Mouse (Mus musculus) neural tube, embryonic 13.5 days (tissue): ENCODE measurements around the gene Actrt2. TPM values are rescaled to one million over a fixed set of nuclear protein-coding genes. Genes with fewer than 3 reads are reported as not detected.
A peak's percentile ranks its signal among the peaks of the same experiment; 100 is the strongest.

Experiments
- ATAC-seq: fragments of 200-750 bp; cut with Nextera tagmentation; 2 replicates; pipeline ENCODE4 v1.8.0; 2017; ENCODE audit warnings: low read depth, mild to moderate bottlenecking, moderate TSS enrichment, moderate library complexity
- H3K27ac ChIP-seq: fragments of 300-500 bp; sonication (generic); replicated peaks from 2 replicates; pipeline ENCODE4 v1.5.1; 2015; ENCODE audit warnings: moderate library complexity, mild to moderate bottlenecking, inconsistent platforms
- H3K27me3 ChIP-seq: fragments of 300-500 bp; sonication (generic); 2 replicates; pipeline ENCODE4 v1.6.1; 2015; ENCODE audit warnings: mild to moderate bottlenecking, inconsistent platforms
- H3K36me3 ChIP-seq: fragments of 300-500 bp; sonication (generic); 2 replicates; pipeline ENCODE4 v1.6.1; 2015; ENCODE audit warnings: mild to moderate bottlenecking, inconsistent platforms
- H3K4me1 ChIP-seq: fragments of 300-500 bp; sonication (generic); replicated peaks from 2 replicates; pipeline ENCODE4 v1.6.1; 2015; ENCODE audit warnings: inconsistent platforms
- H3K4me2 ChIP-seq: fragments of 300-500 bp; sonication (generic); 2 replicates; pipeline ENCODE4 v1.6.1; 2015; ENCODE audit warnings: inconsistent platforms, mild to moderate bottlenecking, moderate library complexity
- H3K4me3 ChIP-seq: fragments of 300-500 bp; sonication (generic); 2 replicates; pipeline ENCODE4 v1.5.1; 2015; ENCODE audit warnings: mild to moderate bottlenecking, inconsistent platforms
- H3K9ac ChIP-seq: fragments of 300-500 bp; sonication (generic); 2 replicates; pipeline ENCODE4 v1.6.1; 2015; ENCODE audit warnings: moderate library complexity, mild to moderate bottlenecking, inconsistent platforms
- H3K9me3 ChIP-seq: fragments of 300-500 bp; sonication (generic); 2 replicates; pipeline ENCODE4 v1.6.1; 2016; ENCODE audit warnings: inconsistent platforms
- WGBS: fragments of 180-500 bp; shearing (Covaris S2); methylation state at CpG from one replicate; pipeline ENCODE4 v1.1.7; 2015; 5-methylcytosine and 5-hydroxymethylcytosine counted together
- polyA plus RNA-seq: library from polyadenylated mRNA; unstranded; fragments of >200 nt; fragmentation: Nextera tagmentation; extraction: Ambion mirVana; gene quantifications from 2 replicates; pipeline ENCODE4 v1.2.1, GENCODE M21; 2015

The Actrt2 gene
- polyA plus RNA-seq, 1 experiment from 2014 or later = not detected

GRCm38 (mm10) chr4:154675441-154676000, 7.9 kb upstream of the Actrt2 start:
- Histone ChIP-seq H3K9ac (0 out of 2 replicates have a peak overlapping the region, but pooled peaks have one; percentile 38), H3K4me2 (no peak overlapping the region)

GRCm38 (mm10) chr4:154674966-154675365, 7.3 kb upstream of the Actrt2 start:
- WGBS = 18% methylated on average over 15 of the region's 15 CpGs
- ATAC-seq = no peak
- H3K27ac ChIP-seq = 0 out of 2 replicates have a peak overlapping the region, but pooled peaks have one; percentile 9
- no peaks in the 10 kb centered on the region for H3K9me3 ChIP-seq
- H3K4me3 ChIP-seq = no peak overlapping the region
- no peaks in the 10 kb centered on the region for H3K36me3 ChIP-seq
- H3K9ac ChIP-seq = peak overlapping the region; percentile 38; the same call in 1 of the 2 replicates
- peak overlapping the region; percentile 36 for H3K4me2 ChIP-seq
- peaks cover 58% of the 10 kb centered on the region for H3K27me3 ChIP-seq
- H3K4me1 ChIP-seq = peaks cover 26% of the 10 kb centered on the region

More at GRCm38 (mm10) chr4:154675441-154676000, 7.9 kb upstream of the Actrt2 start:
- Histone ChIP-seq H3K9me3 (no peaks in the 10 kb centered on the region), H3K4me3 (no peak overlapping the region), H3K36me3 (no peaks in the 10 kb centered on the region), H3K4me1 (peaks cover 26% of the 10 kb centered on the region), H3K27me3 (peaks cover 58% of the 10 kb centered on the region), H3K27ac (no peak overlapping the region)
- 49% methylated on average over 10 of the region's 10 CpGs for WGBS
- no peak for ATAC-seq

- WGBS = under 1% methylated on average over 12 of the region's 12 CpGs
- Histone ChIP-seq H3K4me1 (peaks cover 26% of the 10 kb centered on the region), H3K36me3 (no peaks in the 10 kb centered on the region), H3K27ac (0 out of 2 replicates have a peak overlapping the region, but pooled peaks have one; percentile 9), H3K9ac (peak overlapping the region; percentile 38; the same call in 1 of the 2 replicates), H3K9me3 (no peaks in the 10 kb centered on the region), H3K4me2 (peak overlapping the region; percentile 36), H3K27me3 (peaks cover 58% of the 10 kb centered on the region), H3K4me3 (no peak overlapping the region)
- no peak for ATAC-seq
Observed at GRCm38 (mm10) chr4:154674541-154674940, 6.9 kb upstream of the Actrt2 start.

- H3K9me3 ChIP-seq = no peaks in the 10 kb centered on the region
- 71% methylated on average over 4 of the region's 4 CpGs for WGBS
- peaks cover 59% of the 10 kb centered on the region for H3K27me3 ChIP-seq
- H3K9ac ChIP-seq = no peak overlapping the region
- H3K27ac ChIP-seq = no peak overlapping the region
- peaks cover 26% of the 10 kb centered on the region for H3K4me1 ChIP-seq
- H3K4me3 ChIP-seq = no peak overlapping the region
- no peak overlapping the region for H3K4me2 ChIP-seq
- no peak for ATAC-seq
- H3K36me3 ChIP-seq = no peaks in the 10 kb centered on the region
Observed at GRCm38 (mm10) chr4:154673986-154674385, 6.3 kb upstream of the Actrt2 start.

- H3K9me3 ChIP-seq = no peaks in the 10 kb centered on the region
- no peaks in the 10 kb centered on the region for H3K36me3 ChIP-seq
- no peak overlapping the region for H3K4me3 ChIP-seq
- peaks cover 42% of the 10 kb centered on the region for H3K27me3 ChIP-seq
- WGBS = 58% methylated on average over 1 of the region's 1 CpGs
- no peak overlapping the region for H3K27ac ChIP-seq
- no peak for ATAC-seq
- peaks cover 26% of the 10 kb centered on the region for H3K4me1 ChIP-seq
- no peak overlapping the region for H3K4me2 ChIP-seq
- H3K9ac ChIP-seq = no peak overlapping the region
Observed at GRCm38 (mm10) chr4:154672027-154672426, 4.4 kb upstream of the Actrt2 start.

- 47% methylated on average over 8 of the region's 8 CpGs for WGBS
- no peak overlapping the region for H3K9ac ChIP-seq
- H3K4me1 ChIP-seq = peaks cover 26% of the 10 kb centered on the region
- peaks cover 35% of the 10 kb centered on the region for H3K27me3 ChIP-seq
- no peak overlapping the region for H3K27ac ChIP-seq
- no peaks in the 10 kb centered on the region for H3K36me3 ChIP-seq
- H3K9me3 ChIP-seq = no peaks in the 10 kb centered on the region
- H3K4me3 ChIP-seq = no peak overlapping the region
- H3K4me2 ChIP-seq = no peak overlapping the region
- ATAC-seq = no peak
Observed at GRCm38 (mm10) chr4:154671232-154671912, 3.7 kb upstream of the Actrt2 start.

GRCm38 (mm10) chr4:154662681-154663215, 4.9 kb downstream of the Actrt2 start:
- ATAC-seq = no peak

GRCm38 (mm10) chr4:154661256-154661655, 6.4 kb downstream of the Actrt2 start:
- no peaks in the 10 kb centered on the region for H3K4me1 ChIP-seq
- H3K27me3 ChIP-seq = peaks cover 18% of the 10 kb centered on the region
- H3K9ac ChIP-seq = no peak overlapping the region
- no peaks in the 10 kb centered on the region for H3K36me3 ChIP-seq
- H3K27ac ChIP-seq = no peak overlapping the region
- 42% methylated on average over 6 of the region's 6 CpGs for WGBS
- H3K4me3 ChIP-seq = no peak overlapping the region
- no peak for ATAC-seq
- no peaks in the 10 kb centered on the region for H3K9me3 ChIP-seq
- H3K4me2 ChIP-seq = no peak overlapping the region

More at GRCm38 (mm10) chr4:154662681-154663215, 4.9 kb downstream of the Actrt2 start:
- Histone ChIP-seq H3K4me2 (no peak overlapping the region), H3K4me3 (no peak overlapping the region), H3K9me3 (no peaks in the 10 kb centered on the region), H3K4me1 (no peaks in the 10 kb centered on the region), H3K27me3 (peaks cover 18% of the 10 kb centered on the region), H3K9ac (no peak overlapping the region), H3K36me3 (no peaks in the 10 kb centered on the region), H3K27ac (no peak overlapping the region)
- WGBS = 67% methylated on average over 12 of the region's 12 CpGs

GRCm38 (mm10) chr4:154660025-154660424, 7.6 kb downstream of the Actrt2 start:
- ATAC-seq = no peak
- Histone ChIP-seq H3K4me1 (no peaks in the 10 kb centered on the region), H3K27ac (no peak overlapping the region), H3K27me3 (peaks cover 13% of the 10 kb centered on the region; the same call in 1 of the 2 replicates), H3K36me3 (no peaks in the 10 kb centered on the region), H3K9ac (no peak overlapping the region), H3K9me3 (no peaks in the 10 kb centered on the region), H3K4me3 (no peak overlapping the region), H3K4me2 (no peak overlapping the region)

GRCm38 (mm10) chr4:154655134-154655910, 12.3 kb downstream of the Actrt2 start:
- H3K9ac ChIP-seq = no peak overlapping the region
- H3K27ac ChIP-seq = no peak overlapping the region
- ATAC-seq = no peak
- H3K4me3 ChIP-seq = no peak overlapping the region
- WGBS = 80% methylated on average over 15 of the region's 15 CpGs
- H3K36me3 ChIP-seq = no peaks in the 10 kb centered on the region
- peaks cover 4% of the 10 kb centered on the region for H3K4me1 ChIP-seq
- H3K4me2 ChIP-seq = no peak overlapping the region
- peaks cover 30% of the 10 kb centered on the region for H3K27me3 ChIP-seq
- no peaks in the 10 kb centered on the region for H3K9me3 ChIP-seq

GRCm38 (mm10) chr4:154652494-154652893, 15.2 kb downstream of the Actrt2 start:
- Histone ChIP-seq H3K4me1 (peaks cover 4% of the 10 kb centered on the region), H3K36me3 (no peaks in the 10 kb centered on the region), H3K4me2 (no peak overlapping the region), H3K9ac (no peak overlapping the region), H3K27me3 (peaks cover 49% of the 10 kb centered on the region), H3K27ac (no peak overlapping the region), H3K9me3 (no peaks in the 10 kb centered on the region), H3K4me3 (no peak overlapping the region)
- no peak for ATAC-seq
- 26% methylated on average over 5 of the region's 5 CpGs for WGBS
